Mouse (Mus musculus) spleen, adult 2 months (tissue): ENCODE results near the gene Spry1. TPM values are rescaled to one million over a fixed set of nuclear protein-coding genes. Genes with fewer than 3 reads are reported as not detected.
A peak's percentile ranks its signal among the peaks of the same experiment; 100 is the strongest.

Experiments used
- DNase-seq, 2 experiments: peaks; one replicate each; pipeline versions ENCODE4 v3.0.0 to v3.0.0-alpha.2; 2012 to 2021; ENCODE audit warnings: low spot score in 2 of 2, low read depth in 1 of 2
- H3K27ac ChIP-seq: fragments of 200-500 bp; 2 replicates; pipeline ENCODE4 v1.5.1; 2012; ENCODE audit warnings: low read length, inconsistent platforms; ENCODE audit not compliant: insufficient read depth
- H3K27me3 ChIP-seq: fragments of 200-500 bp; 2 replicates; pipeline ENCODE4 v1.6.1; 2012; ENCODE audit warnings: mild to moderate bottlenecking, moderate library complexity, low read length, inconsistent platforms; ENCODE audit not compliant: control insufficient read depth, insufficient read depth
- H3K36me3 ChIP-seq: fragments of 200-500 bp; 2 replicates; pipeline ENCODE4 v1.6.1; 2012; ENCODE audit warnings: mild to moderate bottlenecking, low read length, inconsistent platforms; ENCODE audit not compliant: control insufficient read depth, insufficient read depth
- H3K4me1 ChIP-seq: fragments of 200-500 bp; 2 replicates; pipeline ENCODE4 v1.6.1; 2011; ENCODE audit warnings: inconsistent platforms; ENCODE audit not compliant: control insufficient read depth, insufficient read depth, insufficient read length
- H3K4me3 ChIP-seq: fragments of 200-500 bp; 2 replicates; pipeline ENCODE4 v1.5.1; 2011; ENCODE audit warnings: mild to moderate bottlenecking, inconsistent platforms; ENCODE audit not compliant: insufficient read depth, insufficient read length; ENCODE audit errors: extremely low read depth
- CTCF ChIP-seq: fragments of 200-500 bp; IDR thresholded peaks from 2 replicates; pipeline ENCODE4 v1.5.1; 2011; ENCODE audit warnings: mild to moderate bottlenecking, inconsistent platforms; ENCODE audit not compliant: insufficient read depth, insufficient read length, insufficient replicate concordance; ENCODE audit errors: extremely low read depth
- POLR2A ChIP-seq: fragments of 200-500 bp; IDR thresholded peaks from 2 replicates; pipeline ENCODE4 v1.6.1; 2011; ENCODE audit warnings: low read depth, low read length, inconsistent platforms
- WGBS: fragments of 180-500 bp; shearing (Covaris S2); methylation state at CpG from one replicate; pipeline ENCODE4 v1.1.7; 2018; 5-methylcytosine and 5-hydroxymethylcytosine counted together
- polyA plus RNA-seq: library from polyadenylated mRNA; depleted of rRNA; stranded (reverse); fragments of >200 nt; gene quantifications from 2 replicates; pipeline ENCODE4 v1.2.3, GENCODE M21; 2012

The Spry1 gene
- polyA plus RNA-seq, 1 experiment = 6.1 TPM

DNA sequence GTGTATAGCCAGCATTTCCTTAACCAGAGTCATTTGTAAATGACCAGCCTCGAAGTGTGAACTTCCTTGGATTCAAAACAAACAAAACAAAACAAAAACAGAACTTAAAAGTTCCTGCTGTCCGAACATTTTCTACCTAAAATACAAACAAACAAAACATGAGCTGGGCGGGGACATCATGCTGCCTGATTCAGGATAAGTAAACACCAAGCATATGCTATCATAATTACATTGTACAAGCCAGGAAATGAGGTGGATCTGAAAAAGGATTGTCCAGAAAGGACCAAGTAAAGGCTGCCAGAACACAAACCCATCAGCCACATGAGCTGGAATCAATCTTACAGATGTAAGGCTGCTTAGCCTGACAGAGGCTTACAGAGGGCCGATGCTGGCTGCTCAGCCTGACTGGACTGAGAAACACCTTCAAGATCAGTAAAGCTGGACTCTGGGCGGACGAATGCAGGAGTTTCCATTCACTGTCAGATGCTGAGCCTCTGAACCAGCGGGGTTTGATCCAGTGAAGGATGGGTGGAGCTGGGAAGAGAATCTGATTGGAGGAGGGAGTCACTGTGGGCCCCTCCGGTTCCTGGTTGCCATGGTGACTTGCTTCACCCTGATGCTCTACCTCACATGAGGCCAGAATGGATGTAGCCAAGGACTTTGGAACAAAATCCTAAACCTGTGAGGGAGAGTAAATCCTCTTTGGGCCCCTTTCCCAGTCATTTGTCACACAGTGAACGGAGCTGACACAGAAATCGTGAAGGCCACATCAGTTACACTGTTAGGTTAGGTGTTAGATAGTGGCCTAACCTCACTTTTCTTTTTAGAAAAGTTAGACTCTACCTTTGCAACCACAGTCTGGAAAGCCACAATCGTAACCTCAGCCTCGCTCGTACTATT is 34.5 kb upstream of the Spry1 start:
- Histone ChIP-seq H3K27me3 (no peaks in the 10 kb centered on the region), H3K27ac (no peak overlapping the region), H3K4me1 (no peaks in the 10 kb centered on the region; the same call in 1 of the 2 replicates), H3K4me3 (no peak overlapping the region), H3K36me3 (no peaks in the 10 kb centered on the region)
- DNase-seq = no peak
- no peak for TF ChIP-seq POLR2A
- TF ChIP-seq CTCF = no peak
- 46% methylated on average over 13 of the region's 13 CpGs for WGBS

DNA sequence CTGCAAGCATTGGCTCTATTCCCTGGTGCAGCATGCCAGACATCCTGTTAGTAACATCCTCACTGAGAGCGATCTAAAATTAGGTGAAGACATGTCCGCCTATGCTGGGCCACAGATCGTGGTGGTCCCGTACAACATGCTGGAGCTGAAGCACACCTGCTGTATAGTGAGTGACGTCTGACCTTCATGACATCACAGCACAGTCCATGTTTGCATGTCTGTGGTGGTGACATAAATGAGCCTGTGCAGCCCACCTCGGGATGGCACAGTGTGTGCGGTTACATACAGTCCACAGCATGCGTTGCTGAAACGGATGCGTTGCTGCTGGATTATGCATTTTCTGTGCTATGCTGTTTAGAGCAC is 33.9 kb upstream of the Spry1 start:
- DNase-seq = no peak

DNA sequence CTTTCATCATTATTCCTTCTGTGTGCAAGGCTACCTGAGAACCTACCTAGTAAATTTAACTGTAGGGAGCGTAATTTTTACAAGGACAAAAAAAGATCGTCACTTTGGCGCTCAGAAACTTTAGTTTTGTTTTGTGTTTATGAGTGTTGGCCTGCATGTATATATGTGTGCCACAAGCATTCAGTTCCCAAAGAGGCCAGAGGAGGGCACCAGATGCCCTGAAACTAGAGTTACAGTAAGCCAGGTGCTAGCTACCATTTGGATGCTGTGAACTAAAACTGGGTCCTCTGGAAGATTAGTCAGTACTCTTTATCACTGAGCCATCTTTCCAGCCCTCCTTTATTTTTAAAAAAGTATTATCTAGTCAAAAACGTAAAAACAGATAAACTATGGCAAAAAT is 30.8 kb upstream of the Spry1 start:
- peak; percentile 16; the same call in 1 of the 2 replicates for TF ChIP-seq CTCF
- TF ChIP-seq POLR2A = no peak
- Histone ChIP-seq H3K4me1 (peaks cover 4% of the 10 kb centered on the region; the same call in 1 of the 2 replicates), H3K27me3 (no peaks in the 10 kb centered on the region), H3K4me3 (no peak overlapping the region), H3K27ac (no peak overlapping the region), H3K36me3 (no peaks in the 10 kb centered on the region)
- DNase-seq = no peak
- WGBS = 88% methylated on average over 4 of the region's 4 CpGs

More for the DNA sequence above, 33.9 kb upstream of the Spry1 start:
- H3K4me3 ChIP-seq = no peak overlapping the region
- no peaks in the 10 kb centered on the region; the same call in 1 of the 2 replicates for H3K4me1 ChIP-seq
- H3K27me3 ChIP-seq = no peaks in the 10 kb centered on the region
- no peak overlapping the region for H3K27ac ChIP-seq
- TF ChIP-seq POLR2A (no peak), CTCF (no peak)
- H3K36me3 ChIP-seq = no peaks in the 10 kb centered on the region
- WGBS = 14% methylated on average over 10 of the region's 10 CpGs

DNA sequence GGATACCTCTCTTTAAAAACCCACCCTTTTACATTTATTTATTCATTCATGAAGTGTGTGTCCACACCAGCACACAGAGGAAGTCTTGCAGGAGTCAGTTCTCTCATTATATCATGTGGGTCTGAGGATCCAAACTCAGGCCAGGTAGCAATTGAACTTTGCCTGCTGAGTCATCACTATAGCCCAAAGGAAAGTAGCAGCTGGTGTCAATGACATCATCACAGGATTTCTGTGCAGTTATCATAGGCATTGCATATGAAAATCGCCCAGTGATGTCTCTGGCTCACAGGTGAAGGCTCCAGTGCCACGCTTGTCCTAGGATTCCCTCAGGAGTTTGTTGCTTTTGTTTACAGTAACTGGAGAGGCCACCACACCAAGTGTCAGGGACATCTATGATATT is 29.1 kb upstream of the Spry1 start:
- peaks cover 4% of the 10 kb centered on the region; the same call in 1 of the 2 replicates for H3K4me1 ChIP-seq
- WGBS = 94% methylated on average over 2 of the region's 2 CpGs
- H3K27me3 ChIP-seq = no peaks in the 10 kb centered on the region
- H3K4me3 ChIP-seq = no peak overlapping the region
- no peak for DNase-seq
- TF ChIP-seq CTCF (no peak), POLR2A (no peak)
- no peak overlapping the region for H3K27ac ChIP-seq
- no peaks in the 10 kb centered on the region for H3K36me3 ChIP-seq

DNA sequence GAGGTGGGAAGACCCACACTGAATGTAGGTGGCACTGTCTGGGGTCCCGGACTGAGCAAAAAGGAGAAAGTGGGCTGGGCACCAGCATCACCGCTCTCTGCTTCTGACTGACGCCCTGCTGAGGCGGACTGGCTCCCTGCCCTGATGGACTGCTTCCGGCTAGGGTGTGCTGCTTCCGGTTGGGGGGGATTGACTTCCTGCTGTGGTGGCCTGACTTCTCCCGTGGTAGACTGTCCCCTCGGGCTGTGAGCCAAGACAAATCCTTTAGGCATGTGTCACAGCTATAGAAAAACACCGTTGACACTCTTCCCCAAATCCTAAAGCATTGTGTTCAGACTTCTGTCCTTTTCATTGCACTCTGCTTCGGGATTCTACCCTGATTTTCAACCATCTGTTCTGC is 26.0 kb upstream of the Spry1 start:
- Histone ChIP-seq H3K4me1 (peaks cover 6% of the 10 kb centered on the region; the same call in 1 of the 2 replicates), H3K4me3 (no peak overlapping the region), H3K27ac (no peak overlapping the region), H3K27me3 (no peaks in the 10 kb centered on the region), H3K36me3 (no peaks in the 10 kb centered on the region)
- DNase-seq = no peak
- TF ChIP-seq POLR2A = no peak
- 24% methylated on average over 10 of the region's 10 CpGs for WGBS

DNA sequence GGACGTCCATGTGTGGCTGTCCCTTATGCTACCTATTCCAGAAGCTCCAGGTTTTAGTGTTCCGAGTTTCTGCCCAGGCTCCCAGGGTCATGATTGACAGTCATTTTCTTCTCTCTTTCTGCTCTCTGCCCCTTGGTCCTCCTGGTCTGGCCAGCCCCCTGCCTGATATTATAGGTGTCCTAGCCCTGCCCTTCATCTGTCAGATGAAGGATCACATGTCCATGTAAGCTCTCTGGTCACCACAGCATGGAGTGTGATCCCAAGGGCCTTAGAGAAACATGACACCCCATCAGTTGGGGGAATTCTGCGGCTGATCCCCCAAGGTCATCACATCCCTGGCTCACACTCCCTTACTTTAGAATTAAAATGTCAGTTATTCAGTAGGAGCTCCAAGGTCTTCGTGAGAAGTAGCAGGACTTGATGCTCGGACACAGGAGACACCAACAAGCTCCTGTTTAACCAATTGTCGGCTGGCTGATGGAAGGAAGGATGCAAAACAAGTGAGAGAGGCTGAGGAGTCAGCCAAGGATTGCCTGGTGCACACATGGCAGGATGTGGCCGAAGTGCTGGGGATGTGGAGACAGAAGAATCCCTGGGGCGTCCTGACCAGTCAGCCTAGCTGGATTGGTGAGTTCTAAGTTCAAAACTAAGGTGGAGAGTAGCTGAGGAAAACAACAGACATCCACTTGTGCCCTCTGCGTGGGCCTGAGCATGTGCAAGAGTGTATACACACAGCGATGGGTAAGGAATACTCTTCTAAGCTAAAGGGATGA is 24.7 kb upstream of the Spry1 start:
- 90% methylated on average over 10 of the region's 10 CpGs for WGBS
- no peaks in the 10 kb centered on the region for H3K36me3 ChIP-seq
- H3K4me3 ChIP-seq = no peak overlapping the region
- no peak for DNase-seq
- no peak overlapping the region for H3K27ac ChIP-seq
- no peaks in the 10 kb centered on the region for H3K27me3 ChIP-seq
- TF ChIP-seq CTCF (no peak), POLR2A (no peak)
- peaks cover 6% of the 10 kb centered on the region; the same call in 1 of the 2 replicates for H3K4me1 ChIP-seq
